Mouse (Mus musculus) embryonic facial prominence, embryonic 15.5 days (tissue): ENCODE results near the gene Ptgds. TPM values are rescaled to one million over a fixed set of nuclear protein-coding genes. Genes with fewer than 3 reads are reported as not detected.

Source experiments
- ATAC-seq: fragments of 200-750 bp; cut with Nextera tagmentation; 2 replicates; pipeline ENCODE4 v1.8.0; 2017; ENCODE audit warnings: low read depth, moderate TSS enrichment; ENCODE audit not compliant: insufficient number of reproducible peaks, low FRiP score, low TSS enrichment
- H3K27ac ChIP-seq: fragments of 300-500 bp; sonication (generic); replicated peaks from 2 replicates; pipeline ENCODE4 v1.5.1; 2015; ENCODE audit warnings: mild to moderate bottlenecking, inconsistent platforms
- H3K27me3 ChIP-seq: fragments of 300-500 bp; sonication (generic); 2 replicates; pipeline ENCODE4 v1.6.1; 2015; ENCODE audit warnings: inconsistent platforms
- H3K36me3 ChIP-seq: fragments of 300-500 bp; sonication (generic); 2 replicates; pipeline ENCODE4 v1.6.1; 2015; ENCODE audit warnings: mild to moderate bottlenecking, inconsistent platforms
- H3K4me1 ChIP-seq: fragments of 300-500 bp; sonication (generic); 2 replicates; pipeline ENCODE4 v1.6.1; 2015; ENCODE audit warnings: inconsistent platforms
- H3K4me2 ChIP-seq: fragments of 300-500 bp; sonication (generic); replicated peaks from 2 replicates; pipeline ENCODE4 v1.6.1; 2015; ENCODE audit warnings: mild to moderate bottlenecking, inconsistent platforms
- H3K4me3 ChIP-seq: fragments of 300-500 bp; sonication (generic); replicated peaks from 2 replicates; pipeline ENCODE4 v1.5.1; 2015; ENCODE audit warnings: mild to moderate bottlenecking, inconsistent platforms
- H3K9ac ChIP-seq: fragments of 300-500 bp; sonication (generic); 2 replicates; pipeline ENCODE4 v1.6.1; 2015; ENCODE audit warnings: inconsistent platforms
- H3K9me3 ChIP-seq: fragments of 300-500 bp; sonication (generic); replicated peaks from 2 replicates; pipeline ENCODE4 v1.6.1; 2016; ENCODE audit warnings: inconsistent platforms
- WGBS: fragments of 180-500 bp; shearing (Covaris S2); methylation state at CpG from one replicate; pipeline ENCODE4 v1.1.7; 2015; 5-methylcytosine and 5-hydroxymethylcytosine counted together
- polyA plus RNA-seq: library from polyadenylated mRNA; unstranded; fragments of >200 nt; fragmentation: Nextera tagmentation; extraction: Ambion mirVana; gene quantifications from 2 replicates; pipeline ENCODE4 v1.2.1, GENCODE M21; 2015

Gene Ptgds
- polyA plus RNA-seq, 1 experiment from 2014 or later, result 20.8 TPM

DNA sequence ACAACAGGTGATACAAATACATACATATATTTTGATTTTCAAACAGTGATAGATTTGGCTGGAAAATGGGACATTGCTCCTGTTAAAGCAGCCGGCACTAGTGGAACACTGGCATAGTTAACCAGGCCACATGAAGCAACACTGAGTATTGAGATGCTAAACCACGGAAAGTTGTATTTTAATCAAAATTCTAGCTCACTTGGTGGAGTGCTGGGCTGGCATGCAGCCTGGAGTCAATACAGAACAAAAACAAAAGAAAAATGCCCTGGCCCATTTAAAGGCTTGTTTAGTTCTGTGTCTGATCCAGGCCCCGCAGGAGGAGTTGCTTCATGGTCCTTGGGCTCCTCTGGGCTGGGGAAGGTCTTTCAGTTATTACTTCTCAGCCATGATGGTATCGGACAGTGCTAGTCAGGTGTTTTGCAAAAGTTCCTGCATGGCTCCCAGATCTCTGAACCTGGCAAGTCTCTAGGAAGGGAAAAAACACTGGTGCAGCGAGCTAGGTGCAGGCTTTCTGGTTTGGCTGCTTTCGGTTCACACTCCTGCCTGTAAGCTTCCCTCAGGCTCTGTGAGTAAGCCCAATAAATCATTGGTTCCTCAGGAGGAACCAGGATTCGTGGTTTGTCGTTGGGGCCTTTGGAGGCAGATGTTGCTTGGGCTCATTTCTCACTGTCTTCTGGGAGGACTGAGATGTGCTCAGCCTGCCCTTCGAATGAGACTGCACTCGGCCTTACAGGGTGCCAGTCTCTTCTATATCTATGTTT, 9.9 kb upstream of the Ptgds start:
- WGBS, result 59% methylated on average over 10 of the region's 10 CpGs
- no peaks in the 10 kb centered on the region for H3K4me1 ChIP-seq
- H3K4me3 ChIP-seq, result no peak overlapping the region
- ATAC-seq, result no peak
- H3K27me3 ChIP-seq, result no peaks in the 10 kb centered on the region
- H3K9ac ChIP-seq, result no peak overlapping the region
- no peak overlapping the region for H3K4me2 ChIP-seq
- peak overlapping the region; percentile 18; the same call in 1 of the 2 replicates for H3K27ac ChIP-seq
- H3K36me3 ChIP-seq, result no peaks in the 10 kb centered on the region
- no peaks in the 10 kb centered on the region for H3K9me3 ChIP-seq

- no peak for ATAC-seq
- H3K27me3 ChIP-seq, result no peaks in the 10 kb centered on the region
- no peaks in the 10 kb centered on the region for H3K9me3 ChIP-seq
- WGBS, result 90% methylated on average over 3 of the region's 3 CpGs
- no peak overlapping the region for H3K27ac ChIP-seq
- no peak overlapping the region for H3K4me2 ChIP-seq
- H3K4me3 ChIP-seq, result no peak overlapping the region
- no peaks in the 10 kb centered on the region for H3K4me1 ChIP-seq
- H3K9ac ChIP-seq, result no peak overlapping the region
- no peaks in the 10 kb centered on the region for H3K36me3 ChIP-seq
Measured at GRCm38 (mm10) chr2:25477967-25478675, 8.3 kb upstream of the Ptgds start.

GRCm38 (mm10) chr2:25477541-25477940, 7.7 kb upstream of the Ptgds start:
- Histone ChIP-seq H3K4me1 (no peaks in the 10 kb centered on the region), H3K9ac (no peak overlapping the region), H3K36me3 (no peaks in the 10 kb centered on the region), H3K4me3 (no peak overlapping the region), H3K9me3 (no peaks in the 10 kb centered on the region), H3K27me3 (no peaks in the 10 kb centered on the region), H3K4me2 (no peak overlapping the region), H3K27ac (no peak overlapping the region)
- ATAC-seq, result no peak
- WGBS, result 80% methylated on average over 8 of the region's 8 CpGs

GRCm38 (mm10) chr2:25472550-25472949, 2.7 kb upstream of the Ptgds start:
- H3K27me3 ChIP-seq, result no peaks in the 10 kb centered on the region
- H3K4me1 ChIP-seq, result peaks cover 7% of the 10 kb centered on the region; the same call in 1 of the 2 replicates
- H3K4me3 ChIP-seq, result no peak overlapping the region
- H3K4me2 ChIP-seq, result no peak overlapping the region
- no peaks in the 10 kb centered on the region for H3K9me3 ChIP-seq
- 78% methylated on average over 2 of the region's 2 CpGs for WGBS
- H3K9ac ChIP-seq, result no peak overlapping the region
- H3K27ac ChIP-seq, result no peak overlapping the region
- no peak for ATAC-seq
- no peaks in the 10 kb centered on the region for H3K36me3 ChIP-seq

DNA sequence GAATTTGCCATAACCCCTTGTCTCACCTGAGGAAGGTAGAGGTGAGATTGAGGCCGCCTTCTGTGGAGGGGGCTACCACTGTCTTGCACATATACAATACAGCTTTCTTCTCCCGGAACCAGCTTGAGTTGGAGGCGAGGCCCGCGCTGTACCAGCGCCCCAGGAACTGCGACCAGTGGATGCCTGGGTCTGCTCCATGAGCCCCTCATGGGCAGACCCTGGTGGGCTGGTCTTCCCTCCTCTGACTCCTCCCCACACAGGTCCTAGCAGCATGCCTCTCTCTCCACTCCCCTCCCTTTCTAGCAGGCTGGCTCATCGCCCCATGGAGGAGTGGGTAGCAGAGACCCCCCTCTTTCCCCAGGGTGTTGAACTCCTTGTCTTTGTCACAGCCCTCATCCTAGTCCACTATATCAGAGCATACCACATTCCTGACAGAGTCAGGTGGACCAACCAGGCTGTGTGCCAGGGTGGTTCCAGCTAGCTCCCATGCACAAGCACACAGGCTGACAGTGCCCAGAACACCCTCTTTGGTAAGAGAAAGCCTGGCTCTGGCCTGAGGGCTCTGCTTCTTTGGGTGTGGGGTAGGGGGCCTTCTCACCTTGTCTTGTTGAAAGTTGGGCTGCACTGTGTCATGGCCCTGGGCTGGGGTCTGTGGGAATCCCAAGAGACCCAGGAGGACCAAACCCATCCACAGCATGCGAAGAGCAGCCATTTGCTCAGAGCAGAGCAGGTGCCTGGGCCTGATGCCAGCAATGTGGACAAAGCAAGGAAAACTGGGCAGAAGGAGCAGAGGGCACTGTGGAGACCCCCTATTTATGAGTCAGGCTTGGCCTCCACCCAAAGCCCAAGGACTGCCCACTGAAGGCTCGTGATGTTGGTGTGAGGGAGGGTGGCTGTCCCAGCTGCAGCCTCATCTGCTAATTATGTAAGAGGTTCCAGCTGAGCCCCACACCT, 607 bp downstream of the Ptgds start:
- no peak overlapping the region for H3K27ac ChIP-seq
- H3K9me3 ChIP-seq, result no peaks in the 10 kb centered on the region
- ATAC-seq, result peak; percentile 31; the same call in 1 of the 2 replicates
- H3K27me3 ChIP-seq, result no peaks in the 10 kb centered on the region
- H3K4me2 ChIP-seq, result no peak overlapping the region
- H3K4me1 ChIP-seq, result peaks cover 13% of the 10 kb centered on the region; the same call in 1 of the 2 replicates
- no peak overlapping the region for H3K4me3 ChIP-seq
- H3K36me3 ChIP-seq, result no peaks in the 10 kb centered on the region
- no peak overlapping the region for H3K9ac ChIP-seq
- WGBS, result 72% methylated on average over 10 of the region's 10 CpGs

- ATAC-seq, result no peak
- Histone ChIP-seq H3K9me3 (no peaks in the 10 kb centered on the region), H3K4me2 (no peak overlapping the region), H3K4me1 (peaks cover 13% of the 10 kb centered on the region; the same call in 1 of the 2 replicates), H3K36me3 (no peaks in the 10 kb centered on the region), H3K27me3 (no peaks in the 10 kb centered on the region), H3K27ac (no peak overlapping the region), H3K4me3 (no peak overlapping the region), H3K9ac (no peak overlapping the region)
- 69% methylated on average over 14 of the region's 14 CpGs for WGBS
Measured at GRCm38 (mm10) chr2:25467606-25468303, 2.1 kb downstream of the Ptgds start.

GRCm38 (mm10) chr2:25465816-25466635, 3.8 kb downstream of the Ptgds start:
- H3K4me2 ChIP-seq, result no peak overlapping the region
- H3K27ac ChIP-seq, result no peak overlapping the region
- H3K27me3 ChIP-seq, result no peaks in the 10 kb centered on the region
- 28% methylated on average over 10 of the region's 10 CpGs for WGBS
- no peak overlapping the region for H3K4me3 ChIP-seq
- ATAC-seq, result no peak
- no peaks in the 10 kb centered on the region for H3K9me3 ChIP-seq
- H3K36me3 ChIP-seq, result no peaks in the 10 kb centered on the region
- H3K9ac ChIP-seq, result no peak overlapping the region
- H3K4me1 ChIP-seq, result peaks cover 21% of the 10 kb centered on the region

GRCm38 (mm10) chr2:25465256-25465655, 4.6 kb downstream of the Ptgds start:
- H3K27me3 ChIP-seq, result no peaks in the 10 kb centered on the region
- no peaks in the 10 kb centered on the region for H3K36me3 ChIP-seq
- no peak overlapping the region for H3K27ac ChIP-seq
- peaks cover 23% of the 10 kb centered on the region for H3K4me1 ChIP-seq
- no peak overlapping the region for H3K4me3 ChIP-seq
- no peaks in the 10 kb centered on the region for H3K9me3 ChIP-seq
- WGBS, result 77% methylated on average over 2 of the region's 2 CpGs
- no peak overlapping the region for H3K9ac ChIP-seq
- H3K4me2 ChIP-seq, result no peak overlapping the region
- no peak for ATAC-seq

- no peaks in the 10 kb centered on the region for H3K9me3 ChIP-seq
- no peaks in the 10 kb centered on the region for H3K27me3 ChIP-seq
- H3K4me1 ChIP-seq, result peaks cover 33% of the 10 kb centered on the region
- 0 out of 2 replicates have a peak, but pooled peaks cover 4% of the 10 kb centered on the region for H3K36me3 ChIP-seq
- H3K9ac ChIP-seq, result no peak overlapping the region
- no peak overlapping the region for H3K4me3 ChIP-seq
- WGBS, result 83% methylated on average over 3 of the region's 3 CpGs
- H3K27ac ChIP-seq, result no peak overlapping the region
- no peak overlapping the region for H3K4me2 ChIP-seq
- ATAC-seq, result no peak
Measured at GRCm38 (mm10) chr2:25463630-25464029, 6.2 kb downstream of the Ptgds start.

DNA sequence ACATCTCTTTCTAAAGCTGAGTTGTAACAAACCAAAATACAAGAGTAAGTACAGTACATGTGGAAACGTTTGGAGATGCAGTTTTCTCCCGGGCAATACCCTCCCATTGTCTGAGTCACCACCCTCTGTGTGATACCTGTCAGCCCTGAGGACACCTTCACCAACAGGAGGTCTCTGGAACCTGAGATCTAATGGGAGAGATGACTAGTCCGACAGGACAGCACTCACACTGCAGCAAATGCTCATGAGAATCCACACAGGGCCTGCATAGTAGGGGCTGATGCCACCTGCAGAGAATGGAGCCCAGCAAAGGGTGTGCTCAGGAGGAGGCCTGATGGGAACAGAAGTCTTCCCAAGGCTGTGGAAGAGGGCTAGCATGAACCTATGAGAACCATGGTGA, 8.4 kb downstream of the Ptgds start:
- ATAC-seq, result no peak
- 14% methylated on average over 3 of the region's 3 CpGs for WGBS
- Histone ChIP-seq H3K4me3 (peak overlapping the region; percentile 62), H3K36me3 (0 out of 2 replicates have a peak, but pooled peaks cover 9% of the 10 kb centered on the region), H3K27ac (peak overlapping the region; percentile 86), H3K4me2 (peak overlapping the region; percentile 80), H3K9ac (no peak overlapping the region), H3K9me3 (no peaks in the 10 kb centered on the region), H3K27me3 (no peaks in the 10 kb centered on the region), H3K4me1 (peaks cover 39% of the 10 kb centered on the region)
